Mouse (Mus musculus) kidney, adult 2 months (tissue): Measurements from ENCODE around the gene Slc47a1.

Experiments used
- CTCF ChIP-seq: fragments of 200-500 bp; conservative IDR thresholded peaks from 2 replicates; pipeline ENCODE4 v1.5.1; 2011; ENCODE audit warnings: low read depth, mild to moderate bottlenecking, control low read depth, low read length, moderate library complexity, mixed read lengths; ENCODE audit not compliant: insufficient read depth, insufficient read length
- POLR2A ChIP-seq: fragments of 200-500 bp; IDR thresholded peaks from one replicate; pipeline ENCODE4 v1.6.1; 2011; ENCODE audit warnings: low read depth, low read length, control low read depth

DNA sequence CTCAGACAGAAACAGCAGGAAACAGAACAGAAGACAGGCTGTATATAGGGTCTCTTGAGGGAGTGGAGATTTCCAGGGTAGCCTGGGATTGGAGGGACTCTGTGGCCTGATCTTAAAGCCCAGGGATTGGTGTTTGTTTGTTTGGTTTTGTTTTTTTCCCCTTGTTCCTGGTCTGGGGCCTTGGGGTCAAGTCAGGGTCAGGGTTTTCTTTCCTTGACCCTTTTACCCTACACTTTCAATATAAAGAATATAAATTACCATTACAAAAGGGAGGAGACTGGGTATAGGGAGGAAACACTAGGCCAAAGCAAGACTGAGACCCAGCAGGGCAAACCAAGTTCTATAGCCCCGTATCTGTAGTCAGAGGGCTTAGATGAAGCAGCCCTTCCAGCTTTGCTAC is 81.6 kb downstream of the Slc47a1 start:
- TF ChIP-seq CTCF (no peak), POLR2A (no peak)
